Mouse (Mus musculus): Measurements from ENCODE around the gene Tfap4. TPM values are rescaled to one million over a fixed set of nuclear protein-coding genes. Genes with fewer than 3 reads are reported as not detected.

Tfap4 gene
- 8.0 and 9.1 TPM in 2 replicates for polyA plus RNA-seq (2015; fragmentation: Nextera tagmentation; extraction: Ambion mirVana)

DNA sequence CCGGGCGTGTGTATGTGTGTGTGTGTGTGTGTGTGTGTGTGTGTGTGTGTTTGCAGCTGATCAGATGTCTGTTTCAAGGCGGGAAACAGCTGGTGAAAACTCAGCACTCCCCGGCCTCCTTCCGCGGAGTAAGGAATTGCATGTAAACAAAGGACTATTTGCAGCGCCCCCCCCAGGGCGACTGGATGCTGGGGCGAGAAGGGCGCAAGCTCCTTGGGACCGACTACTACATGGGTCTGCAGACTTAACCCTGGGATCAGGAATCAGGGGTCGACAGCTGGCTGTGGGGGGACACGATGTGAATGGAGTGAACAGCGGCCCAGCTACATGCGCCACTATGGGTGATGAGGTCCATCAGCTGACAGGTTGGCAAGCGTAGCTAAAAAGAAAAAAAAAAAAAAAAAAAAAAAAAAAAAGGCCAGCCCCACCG lies at the start of gene Tfap4:
TSS of gene Tfap4 (minus strand) at position 140 of the 430 bp plus-strand sequence.
- H3K9me3 ChIP-seq (replicated peaks; ENCODE audit: control insufficient read depth, low read length, poor library complexity, severe bottlenecking), result no peaks in the 10 kb centered on the region
- H3K4me3 ChIP-seq (ENCODE audit: low read depth, low read length), result peak within 1 kb of the TSS; percentile 81
- WGBS, result 0% methylated on average over 17 of the region's 17 CpGs
- peaks cover 17% of the 10 kb centered on the region for H3K4me1 ChIP-seq (ENCODE audit: control insufficient read depth, insufficient read depth, low read length)
- no peaks in the 10 kb centered on the region for H3K36me3 ChIP-seq (ENCODE audit: control insufficient read depth, insufficient read depth, low read length)
- peak within 1 kb of the TSS; percentile 82 for H3K9ac ChIP-seq (ENCODE audit: low read depth, low read length)
- H3K4me2 ChIP-seq (ENCODE audit: low read length), result peak within 1 kb of the TSS; percentile 89
- ATAC-seq, result peak; percentile 16
- peak within 1 kb of the TSS; percentile 86 for H3K27ac ChIP-seq (ENCODE audit: low read length)
- H3K27me3 ChIP-seq (ENCODE audit: control insufficient read depth, insufficient read depth, low read depth, low read length), result no peaks in the 10 kb centered on the region

DNA sequence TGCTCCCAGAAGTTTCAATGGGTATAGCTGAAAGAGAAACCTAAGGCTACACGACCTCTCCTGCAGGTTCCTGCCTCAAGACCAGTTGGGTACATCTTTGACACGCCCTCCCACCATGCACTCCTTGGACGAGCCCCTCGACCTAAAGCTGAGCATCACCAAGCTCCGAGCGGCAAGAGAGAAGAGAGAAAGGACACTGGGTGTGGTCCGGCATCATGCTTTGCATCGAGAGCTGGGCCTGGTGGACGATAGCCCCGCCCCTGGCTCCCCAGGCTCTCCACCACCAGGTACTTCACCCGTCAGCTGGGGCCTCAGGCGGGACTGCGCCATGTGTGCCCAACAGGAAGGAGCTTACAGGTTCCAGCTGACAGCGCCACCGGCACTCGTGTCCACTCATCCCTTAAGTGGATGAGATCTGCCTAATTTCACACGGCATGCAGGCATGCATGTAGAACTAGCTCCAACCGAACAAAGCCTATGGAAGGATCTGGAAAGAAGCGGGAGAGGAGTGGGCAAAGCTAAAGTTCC lies 48.9 kb upstream of the Tfap4 start:
- ATAC-seq, result no peak
- Histone ChIP-seq H3K4me1 (ENCODE audit: control insufficient read depth, insufficient read depth, low read length) (peaks cover 10% of the 10 kb centered on the region; the same call in 1 of the 2 replicates), H3K27me3 (ENCODE audit: control insufficient read depth, insufficient read depth, low read depth, low read length) (no peaks in the 10 kb centered on the region), H3K4me3 (ENCODE audit: low read depth, low read length) (no peak overlapping the region), H3K9me3 (replicated peaks; ENCODE audit: control insufficient read depth, low read length, poor library complexity, severe bottlenecking) (no peaks in the 10 kb centered on the region), H3K4me2 (ENCODE audit: low read length) (no peak overlapping the region), H3K9ac (ENCODE audit: low read depth, low read length) (no peak overlapping the region), H3K27ac (ENCODE audit: low read length) (no peak overlapping the region), H3K36me3 (ENCODE audit: control insufficient read depth, insufficient read depth, low read length) (peaks cover 16% of the 10 kb centered on the region)
- 85% methylated on average over 19 of the region's 19 CpGs for WGBS

DNA sequence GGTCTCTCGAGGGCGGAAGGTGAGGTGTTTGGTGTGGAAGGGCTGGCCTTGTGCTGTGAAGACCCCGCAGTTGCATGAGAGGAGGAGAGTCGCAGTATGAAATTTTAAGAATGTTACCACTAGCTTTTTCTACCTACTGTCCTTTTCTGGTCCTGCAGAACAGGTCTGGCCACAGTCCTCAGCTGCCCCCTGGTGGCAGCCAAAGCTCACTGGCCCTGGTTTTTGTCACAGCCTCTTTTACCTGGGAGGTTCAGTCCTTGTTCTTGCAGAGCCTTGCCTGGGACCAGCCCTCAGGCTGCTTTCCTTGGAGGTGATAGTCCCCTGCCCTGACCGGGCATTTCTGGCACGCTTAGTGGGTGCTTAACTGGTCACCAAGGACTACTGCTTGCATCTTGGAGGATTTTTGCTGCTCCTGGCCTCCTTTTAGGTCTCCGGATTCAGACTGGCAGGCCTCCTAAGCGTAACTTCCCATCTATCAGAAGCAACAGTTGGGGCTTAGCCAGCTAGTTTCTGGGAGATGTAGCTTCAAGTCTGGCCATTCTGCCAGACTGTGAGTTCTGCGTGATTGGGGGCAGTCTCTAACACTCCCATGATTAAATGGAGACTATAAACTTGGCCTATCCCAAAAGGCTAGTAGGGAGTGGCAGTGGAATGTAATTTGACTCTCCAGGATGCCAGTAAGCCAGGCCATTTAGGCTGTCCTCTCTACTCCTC lies 48.3 kb upstream of the Tfap4 start:
- H3K4me2 ChIP-seq (ENCODE audit: low read length), result no peak overlapping the region
- ATAC-seq, result peak; percentile 27; the same call in 1 of the 2 replicates
- 57% methylated on average over 9 of the region's 9 CpGs for WGBS
- no peak overlapping the region for H3K4me3 ChIP-seq (ENCODE audit: low read depth, low read length)
- H3K9me3 ChIP-seq (replicated peaks; ENCODE audit: control insufficient read depth, low read length, poor library complexity, severe bottlenecking), result no peaks in the 10 kb centered on the region
- H3K36me3 ChIP-seq (ENCODE audit: control insufficient read depth, insufficient read depth, low read length), result peaks cover 10% of the 10 kb centered on the region
- no peaks in the 10 kb centered on the region for H3K27me3 ChIP-seq (ENCODE audit: control insufficient read depth, insufficient read depth, low read depth, low read length)
- H3K4me1 ChIP-seq (ENCODE audit: control insufficient read depth, insufficient read depth, low read length), result peaks cover 12% of the 10 kb centered on the region; the same call in 1 of the 2 replicates
- no peak overlapping the region for H3K27ac ChIP-seq (ENCODE audit: low read length)
- H3K9ac ChIP-seq (ENCODE audit: low read depth, low read length), result no peak overlapping the region

DNA sequence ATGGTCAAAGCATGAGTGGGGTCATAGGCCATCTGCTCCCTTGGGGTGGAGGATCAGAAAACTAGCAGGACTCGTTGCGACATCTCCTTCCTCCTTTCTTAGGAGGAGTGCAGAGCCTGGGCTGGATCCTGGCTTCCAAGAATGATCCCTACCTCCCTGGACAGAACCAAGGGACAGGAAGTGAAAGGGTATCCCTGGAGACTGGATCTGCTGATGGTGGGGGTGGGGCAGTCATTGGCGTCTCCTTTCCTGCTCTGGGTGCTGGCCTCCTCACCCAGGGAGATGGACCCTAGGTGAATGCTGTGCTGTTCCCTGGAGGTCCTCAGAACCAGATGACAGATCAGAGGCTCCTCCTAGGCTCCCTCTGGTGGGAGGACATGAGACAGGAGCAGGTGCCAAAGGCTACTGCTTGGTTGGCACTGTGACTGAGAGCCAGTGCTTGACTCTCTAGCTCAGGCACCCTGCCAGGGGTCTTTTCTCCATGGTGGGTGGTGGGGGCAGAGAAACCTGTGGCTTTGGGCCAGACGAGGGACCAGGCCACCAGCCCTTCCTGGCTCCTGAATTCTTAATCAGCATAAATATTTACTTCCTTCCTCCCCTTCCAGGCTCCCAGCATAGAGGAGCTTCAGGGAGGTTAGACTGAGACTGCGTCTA lies 46.9 kb upstream of the Tfap4 start:
- Histone ChIP-seq H3K27ac (ENCODE audit: low read length) (0 out of 2 replicates have a peak overlapping the region, but pooled peaks have one; percentile 8), H3K27me3 (ENCODE audit: control insufficient read depth, insufficient read depth, low read depth, low read length) (no peaks in the 10 kb centered on the region), H3K4me1 (ENCODE audit: control insufficient read depth, insufficient read depth, low read length) (peaks cover 15% of the 10 kb centered on the region; the same call in 1 of the 2 replicates), H3K4me2 (ENCODE audit: low read length) (no peak overlapping the region), H3K36me3 (ENCODE audit: control insufficient read depth, insufficient read depth, low read length) (peaks cover 3% of the 10 kb centered on the region), H3K9me3 (replicated peaks; ENCODE audit: control insufficient read depth, low read length, poor library complexity, severe bottlenecking) (no peaks in the 10 kb centered on the region), H3K9ac (ENCODE audit: low read depth, low read length) (no peak overlapping the region), H3K4me3 (ENCODE audit: low read depth, low read length) (no peak overlapping the region)
- WGBS, result 34% methylated on average over 5 of the region's 5 CpGs
- ATAC-seq, result 0 out of 2 replicates have a peak, but pooled peaks have one; percentile 23

DNA sequence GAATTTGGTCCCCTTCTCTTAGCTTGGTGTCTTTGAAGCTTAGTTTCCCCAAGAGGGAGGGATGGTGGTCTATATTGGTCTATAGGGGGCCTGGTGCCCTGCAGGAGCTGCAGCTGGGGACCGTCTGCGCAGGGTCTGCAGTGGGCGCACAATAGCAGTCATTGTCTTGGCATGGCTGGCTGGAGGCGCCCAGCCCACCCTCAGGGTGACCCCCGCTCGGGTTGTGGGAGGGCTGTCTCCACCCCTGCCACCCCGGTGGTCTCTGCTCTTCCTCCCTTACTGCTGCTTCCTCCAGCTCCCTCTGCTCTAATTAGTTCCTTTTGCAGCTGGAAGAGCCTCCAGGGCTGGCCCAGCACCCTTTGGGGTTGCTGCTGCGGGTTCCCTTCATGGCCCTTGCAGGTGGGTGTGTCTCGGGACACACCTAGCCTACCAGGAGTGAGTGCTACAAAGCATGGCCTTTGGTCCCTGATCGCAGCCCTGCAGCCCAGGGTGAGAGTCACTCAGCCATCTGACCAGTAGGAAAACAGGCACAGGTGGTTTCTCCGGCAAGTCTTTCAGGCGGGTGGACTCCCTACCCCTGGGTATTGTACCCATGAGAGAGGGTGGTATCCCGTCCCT lies 46.0 kb upstream of the Tfap4 start:
- Histone ChIP-seq H3K36me3 (ENCODE audit: control insufficient read depth, insufficient read depth, low read length) (no peaks in the 10 kb centered on the region), H3K9ac (ENCODE audit: low read depth, low read length) (no peak overlapping the region), H3K9me3 (replicated peaks; ENCODE audit: control insufficient read depth, low read length, poor library complexity, severe bottlenecking) (no peaks in the 10 kb centered on the region), H3K27ac (ENCODE audit: low read length) (no peak overlapping the region), H3K4me2 (ENCODE audit: low read length) (no peak overlapping the region), H3K27me3 (ENCODE audit: control insufficient read depth, insufficient read depth, low read depth, low read length) (no peaks in the 10 kb centered on the region), H3K4me1 (ENCODE audit: control insufficient read depth, insufficient read depth, low read length) (peaks cover 15% of the 10 kb centered on the region; the same call in 1 of the 2 replicates), H3K4me3 (ENCODE audit: low read depth, low read length) (no peak overlapping the region)
- 46% methylated on average over 13 of the region's 13 CpGs for WGBS
- no peak for ATAC-seq

DNA sequence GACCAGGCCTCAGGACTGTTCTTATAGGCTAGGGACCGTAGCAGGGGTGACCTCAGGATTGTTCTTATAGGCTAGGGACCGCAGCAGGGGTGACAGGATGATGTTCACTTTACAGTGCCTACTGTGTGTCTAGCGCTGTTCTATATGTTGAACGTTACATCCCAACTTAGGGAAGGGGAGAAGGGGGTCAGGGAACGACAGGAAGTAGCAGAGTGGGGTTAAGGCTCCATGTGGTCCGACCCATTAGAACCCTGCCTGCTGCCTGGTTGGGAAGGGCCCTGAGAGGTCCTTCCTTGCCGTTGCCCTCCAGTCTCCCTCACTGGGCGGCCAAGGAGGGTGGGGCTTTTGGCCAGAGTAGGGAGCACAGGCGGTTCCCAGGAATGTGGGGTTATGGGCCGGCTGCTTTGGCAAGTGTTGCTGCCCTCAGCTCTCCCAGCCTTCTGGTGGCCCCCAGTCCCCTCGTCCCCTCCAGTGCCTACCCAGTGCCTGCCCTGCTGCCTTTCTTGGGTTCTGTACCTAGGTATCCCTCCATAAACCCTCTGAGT lies 44.7 kb upstream of the Tfap4 start:
- no peaks in the 10 kb centered on the region for H3K27me3 ChIP-seq (ENCODE audit: control insufficient read depth, insufficient read depth, low read depth, low read length)
- no peak overlapping the region for H3K9ac ChIP-seq (ENCODE audit: low read depth, low read length)
- no peaks in the 10 kb centered on the region for H3K36me3 ChIP-seq (ENCODE audit: control insufficient read depth, insufficient read depth, low read length)
- H3K27ac ChIP-seq (ENCODE audit: low read length), result no peak overlapping the region
- H3K4me1 ChIP-seq (ENCODE audit: control insufficient read depth, insufficient read depth, low read length), result peaks cover 15% of the 10 kb centered on the region; the same call in 1 of the 2 replicates
- ATAC-seq, result no peak
- 70% methylated on average over 11 of the region's 11 CpGs for WGBS
- H3K4me2 ChIP-seq (ENCODE audit: low read length), result no peak overlapping the region
- no peaks in the 10 kb centered on the region for H3K9me3 ChIP-seq (replicated peaks; ENCODE audit: control insufficient read depth, low read length, poor library complexity, severe bottlenecking)
- H3K4me3 ChIP-seq (ENCODE audit: low read depth, low read length), result no peak overlapping the region

DNA sequence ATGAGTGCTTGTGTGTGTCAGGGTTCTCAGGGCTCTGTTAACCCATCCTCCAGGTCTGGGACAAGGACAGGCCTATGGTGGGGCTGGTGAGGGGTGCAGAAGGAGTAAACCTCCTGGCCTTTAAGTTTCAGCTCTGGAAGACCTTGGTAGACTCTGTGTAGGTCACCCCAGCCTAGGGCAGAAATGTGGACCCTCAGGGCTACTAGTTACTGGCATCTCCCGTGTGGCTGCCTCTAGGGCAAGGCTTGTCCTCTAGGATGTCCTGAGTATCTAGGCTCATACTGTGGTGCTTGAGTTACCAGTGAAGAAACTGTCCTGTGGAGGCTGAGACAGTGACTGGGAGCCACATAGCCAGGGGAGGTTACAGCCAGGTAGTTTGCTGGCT lies 43.8 kb upstream of the Tfap4 start:
- WGBS, result 87% methylated on average over 1 of the region's 1 CpGs
- Histone ChIP-seq H3K27me3 (ENCODE audit: control insufficient read depth, insufficient read depth, low read depth, low read length) (no peaks in the 10 kb centered on the region), H3K27ac (ENCODE audit: low read length) (no peak overlapping the region), H3K4me3 (ENCODE audit: low read depth, low read length) (no peak overlapping the region), H3K4me1 (ENCODE audit: control insufficient read depth, insufficient read depth, low read length) (peaks cover 21% of the 10 kb centered on the region; the same call in 1 of the 2 replicates), H3K4me2 (ENCODE audit: low read length) (no peak overlapping the region), H3K9ac (ENCODE audit: low read depth, low read length) (peak overlapping the region; percentile 40; the same call in 1 of the 2 replicates), H3K9me3 (replicated peaks; ENCODE audit: control insufficient read depth, low read length, poor library complexity, severe bottlenecking) (no peaks in the 10 kb centered on the region), H3K36me3 (ENCODE audit: control insufficient read depth, insufficient read depth, low read length) (no peaks in the 10 kb centered on the region)
- no peak for ATAC-seq

DNA sequence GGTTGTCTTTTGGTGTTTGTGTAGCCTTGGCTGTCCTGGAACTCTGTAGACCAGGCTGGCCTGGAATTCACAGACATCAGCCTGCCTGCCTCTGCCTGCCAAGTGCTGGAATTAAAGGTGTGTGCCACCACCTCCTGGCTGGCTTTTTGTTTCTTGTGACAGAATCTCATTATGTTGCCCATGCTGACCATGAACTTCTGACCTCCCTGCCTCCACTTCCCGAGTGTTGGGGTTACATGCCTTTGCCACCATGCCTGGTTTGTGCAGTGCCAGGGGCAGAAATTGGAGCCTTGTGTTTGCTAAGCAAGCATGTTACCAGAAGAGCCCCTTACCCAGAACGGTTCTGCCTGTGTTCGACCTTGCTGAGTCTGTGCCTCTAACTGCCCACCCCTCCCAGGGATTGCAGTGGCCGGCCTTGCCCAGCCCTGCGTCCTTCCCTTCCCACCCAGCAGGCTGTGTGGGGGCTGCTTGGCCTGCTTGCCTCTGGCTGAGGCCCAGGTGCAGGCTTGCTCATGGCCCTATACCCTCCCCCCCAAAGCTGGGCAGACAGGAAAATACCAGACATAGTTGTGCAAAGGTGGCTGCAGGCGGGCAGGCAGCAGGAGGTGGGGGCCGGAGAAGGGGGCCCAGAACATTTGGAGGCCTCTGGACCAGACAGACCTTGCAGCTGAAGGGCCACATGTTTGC lies 43.3 kb upstream of the Tfap4 start:
- H3K27me3 ChIP-seq (ENCODE audit: control insufficient read depth, insufficient read depth, low read depth, low read length), result no peaks in the 10 kb centered on the region
- H3K27ac ChIP-seq (ENCODE audit: low read length), result no peak overlapping the region
- H3K4me1 ChIP-seq (ENCODE audit: control insufficient read depth, insufficient read depth, low read length), result peaks cover 25% of the 10 kb centered on the region
- H3K9me3 ChIP-seq (replicated peaks; ENCODE audit: control insufficient read depth, low read length, poor library complexity, severe bottlenecking), result no peaks in the 10 kb centered on the region
- H3K9ac ChIP-seq (ENCODE audit: low read depth, low read length), result peak overlapping the region; percentile 40; the same call in 1 of the 2 replicates
- H3K4me3 ChIP-seq (ENCODE audit: low read depth, low read length), result no peak overlapping the region
- H3K36me3 ChIP-seq (ENCODE audit: control insufficient read depth, insufficient read depth, low read length), result no peaks in the 10 kb centered on the region
- WGBS, result 35% methylated on average over 7 of the region's 7 CpGs
- ATAC-seq, result no peak
- H3K4me2 ChIP-seq (ENCODE audit: low read length), result no peak overlapping the region
